Mouse (Mus musculus) Muller cell, postnatal 12 days (primary cell): ENCODE results near the gene Capzb.

Experiments
- DNase-seq: peaks from one replicate; pipeline ENCODE4 v3.0.0-alpha.2; 2015; ENCODE audit errors: inconsistent ontology term

Gene Capzb

DNA sequence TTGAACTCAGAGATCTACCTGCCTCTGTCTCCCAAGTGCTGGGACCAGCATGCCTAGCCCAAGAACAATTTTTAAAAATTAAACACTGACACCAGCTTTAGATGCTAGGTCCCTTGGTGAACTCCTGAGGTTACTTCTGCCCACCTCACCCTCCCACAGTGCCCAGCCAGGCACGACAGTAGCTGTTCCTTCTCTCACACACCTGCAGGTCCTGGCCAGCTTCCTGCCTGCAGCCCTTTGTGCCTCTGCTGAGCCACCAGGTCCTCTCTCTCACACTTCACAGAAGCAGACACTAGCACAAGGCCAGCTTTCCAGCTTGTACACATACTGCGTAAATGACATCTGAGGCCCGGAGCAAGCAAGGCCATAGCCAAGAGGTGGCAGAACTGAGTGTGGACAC is 112.8 kb downstream of the Capzb start:
- no peak for DNase-seq

DNA sequence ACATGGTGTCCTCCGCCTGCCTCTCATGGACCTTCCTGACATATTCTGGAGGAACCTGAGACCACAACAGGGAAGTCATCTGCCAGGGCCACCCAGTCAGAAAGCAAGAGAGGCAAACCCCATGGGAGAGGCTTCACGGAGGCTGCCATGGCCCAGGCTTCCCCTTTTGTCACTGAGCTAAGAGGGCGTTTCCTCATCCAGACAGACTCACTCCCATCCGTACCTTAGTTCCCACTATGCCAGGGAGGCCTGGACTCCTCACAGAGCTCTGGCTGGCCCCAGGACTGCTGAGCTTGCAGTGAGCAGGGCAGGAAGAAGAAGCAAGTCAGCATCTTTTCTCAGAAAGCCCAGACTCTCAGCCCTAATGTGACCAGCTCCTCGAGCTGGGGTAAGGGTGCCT is 115.2 kb downstream of the Capzb start:
- no peak for DNase-seq

DNA sequence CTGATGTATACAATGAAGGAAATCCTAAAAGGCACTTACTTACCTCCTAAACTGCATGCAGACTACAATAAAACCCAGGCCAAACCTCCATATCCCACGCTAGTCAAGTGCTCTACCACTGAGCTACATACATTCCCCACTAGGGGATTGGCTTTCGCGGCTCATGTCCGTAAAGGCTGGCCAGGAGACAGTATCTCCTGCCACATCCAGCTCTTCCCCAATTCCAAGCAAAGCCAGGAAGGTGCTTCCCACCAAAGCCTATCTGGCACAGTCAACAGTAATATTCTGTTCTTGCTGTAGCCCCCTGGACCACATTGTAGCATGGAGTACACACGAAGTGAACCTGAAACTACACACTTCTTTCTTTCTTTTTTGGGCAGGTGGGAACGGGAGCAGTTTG is 117.0 kb downstream of the Capzb start:
- no peak for DNase-seq

DNA sequence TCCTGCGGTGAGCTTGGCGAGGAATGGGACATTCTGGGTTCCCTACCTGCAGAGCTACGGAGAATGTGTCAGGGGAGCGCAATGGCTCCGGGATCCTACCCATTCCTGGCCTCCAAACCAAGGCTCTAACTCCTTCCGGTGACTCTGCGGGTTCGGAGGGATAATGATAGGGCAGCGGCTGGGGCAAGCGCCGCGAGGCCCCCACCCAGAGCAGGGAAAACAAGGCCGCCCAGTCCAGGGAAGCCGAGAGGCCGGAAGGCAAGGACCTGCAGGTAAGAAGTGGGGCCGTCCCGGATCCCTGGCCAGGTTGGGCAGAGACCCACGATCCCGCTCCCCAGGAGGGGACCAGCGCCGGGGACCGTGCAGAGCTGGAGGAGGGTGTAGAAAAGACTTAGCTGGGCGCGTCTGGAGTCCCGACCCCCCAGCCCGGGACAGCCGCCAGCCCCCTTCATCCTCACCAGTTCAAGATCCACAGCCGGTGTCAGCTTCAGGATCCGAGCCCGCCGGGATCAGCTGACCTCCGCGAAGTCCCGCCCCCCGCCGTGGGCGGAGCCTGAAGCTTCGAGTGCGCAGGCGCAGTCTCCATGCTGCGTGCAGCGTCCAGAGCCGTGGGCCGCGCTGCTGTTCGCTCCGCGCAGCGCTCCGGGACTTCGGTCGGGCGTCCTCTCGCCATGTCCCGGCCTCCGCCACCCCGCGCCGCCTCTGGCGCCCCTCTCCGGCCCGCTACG is 117.6 kb downstream of the Capzb start, which contains the start of the genes Pqlc2 and Akr7a5:
TSS of gene Pqlc2 (minus strand) at position 538 of the 728 bp plus-strand sequence.
TSS of gene Akr7a5 (plus strand) at position 574 of the 728 bp plus-strand sequence.
- peak; percentile 96 for DNase-seq

DNA sequence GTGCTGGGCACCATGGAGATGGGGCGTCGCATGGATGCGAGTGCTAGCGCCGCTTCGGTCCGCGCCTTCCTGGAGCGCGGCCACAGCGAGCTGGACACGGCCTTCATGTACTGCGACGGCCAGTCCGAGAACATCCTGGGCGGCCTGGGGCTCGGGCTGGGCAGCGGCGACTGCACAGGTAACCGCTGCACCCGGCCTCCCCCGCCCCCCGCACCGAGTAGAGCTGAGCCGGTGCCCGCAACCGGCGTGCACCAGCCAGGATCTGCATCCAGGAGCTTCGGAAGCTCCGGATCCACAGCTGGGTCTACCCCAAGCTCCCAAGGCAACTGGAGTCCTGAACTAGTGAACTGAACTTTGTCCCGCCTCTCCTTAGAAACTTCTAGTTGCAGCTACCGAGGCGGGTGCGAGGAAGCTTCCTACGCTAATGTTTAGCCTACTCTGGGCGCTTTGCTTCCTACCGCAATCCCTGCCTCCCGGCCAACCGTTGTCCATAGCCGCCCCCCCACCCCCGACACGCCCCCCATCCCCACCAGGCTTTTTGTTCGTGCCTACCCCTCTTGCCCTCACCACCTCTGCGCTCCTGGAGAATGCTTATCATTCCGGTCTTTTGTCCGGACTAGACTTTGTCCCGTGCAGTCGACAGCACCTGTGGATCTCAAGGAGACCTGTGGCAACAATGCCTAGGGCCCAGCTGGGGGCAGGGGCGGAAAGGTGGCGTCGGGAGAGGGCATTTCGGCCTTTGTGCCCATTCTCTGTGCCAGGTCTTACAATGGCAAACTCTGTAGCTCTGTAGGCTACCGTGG is 118.4 kb downstream of the Capzb start:
- no peak for DNase-seq

DNA sequence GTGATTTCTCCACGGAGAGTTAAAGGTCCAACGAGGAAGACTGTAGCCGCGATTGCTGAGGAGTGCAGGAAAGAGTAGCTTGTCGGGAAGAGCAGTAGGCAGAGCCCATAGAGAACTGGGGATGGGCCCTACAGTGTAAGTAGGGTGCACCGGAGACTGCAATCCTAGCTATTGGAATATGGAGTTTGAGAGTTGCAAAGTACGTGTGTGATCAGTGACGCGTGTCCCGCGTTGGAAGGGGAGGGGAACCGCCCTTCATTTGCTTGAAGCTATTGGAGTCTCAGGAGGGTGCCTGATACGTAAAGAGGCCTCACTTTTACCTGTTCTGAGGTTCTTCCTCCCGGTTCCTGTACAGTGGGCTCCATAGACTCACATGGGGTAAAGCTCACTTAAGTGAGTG is 119.0 kb downstream of the Capzb start:
- no peak for DNase-seq

DNA sequence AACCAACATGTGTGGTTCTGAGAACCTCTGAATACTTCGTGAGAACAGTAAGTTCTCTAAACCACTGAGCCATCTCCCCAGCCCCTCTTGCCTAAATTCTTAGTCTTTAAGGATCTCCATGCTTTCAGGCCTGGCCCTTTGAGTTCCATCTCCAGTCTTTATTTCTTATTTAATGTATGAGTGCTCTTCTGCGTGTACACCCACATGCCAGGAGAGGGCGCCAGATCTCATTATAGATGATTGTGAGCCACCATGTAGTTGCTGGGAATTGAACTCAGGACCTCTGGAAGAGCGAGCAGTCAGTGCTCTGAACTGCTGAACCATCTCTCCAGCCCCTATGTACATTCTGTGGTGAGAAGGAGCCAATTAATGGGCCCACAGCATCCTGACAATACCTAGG is 119.9 kb downstream of the Capzb start:
- DNase-seq = no peak

DNA sequence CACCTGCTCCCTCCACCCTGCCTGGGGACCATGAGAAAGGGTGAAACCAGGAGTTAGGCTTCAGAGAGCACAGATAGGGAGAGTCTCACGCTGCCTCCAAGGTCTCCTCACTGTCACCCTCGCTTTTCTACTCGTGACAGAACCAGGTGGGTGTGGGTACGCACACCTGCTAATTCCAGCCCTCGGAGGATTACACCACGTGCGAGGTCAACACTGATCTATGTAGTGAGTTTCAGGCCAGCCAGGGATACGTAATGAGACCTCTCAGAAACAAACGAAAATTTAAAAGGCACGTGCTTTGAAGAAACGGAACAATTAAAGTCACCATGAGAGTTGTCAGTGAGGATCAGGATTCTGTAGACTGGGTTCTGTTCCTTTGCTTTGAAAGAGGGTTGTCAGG is 125.8 kb downstream of the Capzb start:
- no peak for DNase-seq

DNA sequence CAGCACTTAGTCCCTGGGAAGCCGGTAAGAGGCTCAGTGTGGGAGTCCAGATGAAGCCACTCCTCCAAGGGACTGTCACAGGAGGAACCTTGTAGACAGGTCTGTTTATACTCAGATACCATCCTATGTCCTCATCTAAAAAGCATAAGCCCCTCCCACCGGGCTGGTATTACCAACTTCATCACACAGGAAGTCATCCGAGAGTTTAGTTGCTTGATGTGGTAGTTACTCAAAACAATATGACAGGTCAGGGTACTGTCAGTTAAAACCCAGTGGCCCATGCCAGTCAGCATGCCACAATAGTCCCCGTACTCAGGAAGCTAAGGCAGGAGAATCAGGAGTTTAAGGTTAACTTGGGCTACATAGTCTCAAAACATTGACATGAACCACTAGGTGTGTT is 127.0 kb downstream of the Capzb start:
- DNase-seq = no peak

DNA sequence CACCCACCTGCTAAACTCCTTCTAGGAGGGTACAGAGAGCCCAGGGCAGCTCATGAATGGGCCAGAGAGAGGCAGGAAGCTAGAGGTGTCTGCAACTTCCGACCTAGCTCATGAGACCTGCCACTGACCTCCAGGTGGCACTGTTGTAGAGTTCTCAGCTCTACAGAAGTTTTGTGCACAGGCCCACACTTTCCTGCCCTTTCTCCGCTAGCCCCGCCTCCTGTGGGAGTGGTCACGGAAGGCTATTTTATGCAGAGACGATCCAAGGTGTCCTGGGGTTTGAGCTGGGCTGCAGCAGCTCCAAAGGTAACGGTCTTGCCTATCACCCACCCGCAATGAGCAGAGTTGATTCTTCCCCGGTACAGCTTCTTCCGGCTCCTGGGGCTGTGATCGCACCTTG is 137.9 kb downstream of the Capzb start:
- DNase-seq = peak; percentile 80

DNA sequence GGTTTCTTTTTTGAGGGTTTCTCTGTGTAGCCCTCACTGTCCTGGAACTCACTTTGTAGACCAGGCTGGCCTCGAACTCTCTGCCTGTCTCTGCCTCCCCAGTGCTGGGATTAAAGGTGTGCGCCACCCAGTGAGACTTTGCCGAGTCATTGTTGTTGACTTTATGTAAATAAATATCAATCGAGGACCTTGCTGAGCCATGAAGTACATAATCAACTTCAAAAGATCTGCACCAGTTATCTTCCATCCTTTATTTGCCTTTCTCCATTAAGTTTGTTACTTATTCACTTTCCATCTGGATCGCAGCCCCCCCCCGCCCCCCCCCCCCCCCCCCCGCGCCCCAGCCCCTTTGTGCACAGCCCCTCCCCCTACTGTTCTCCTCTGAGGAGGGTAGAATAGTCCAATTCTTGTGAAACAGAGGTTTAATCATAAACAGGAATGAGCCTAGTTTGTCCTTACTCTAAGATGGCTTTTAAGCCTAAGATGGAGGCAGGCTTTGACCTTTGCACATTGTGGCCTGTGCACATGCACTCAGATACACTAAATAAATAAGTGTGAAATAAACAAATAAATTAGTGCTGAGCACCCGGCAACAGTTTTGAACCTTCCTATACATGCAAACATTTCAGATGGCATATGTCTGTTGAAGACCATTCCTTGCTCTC is 142.1 kb downstream of the Capzb start:
- DNase-seq = no peak

DNA sequence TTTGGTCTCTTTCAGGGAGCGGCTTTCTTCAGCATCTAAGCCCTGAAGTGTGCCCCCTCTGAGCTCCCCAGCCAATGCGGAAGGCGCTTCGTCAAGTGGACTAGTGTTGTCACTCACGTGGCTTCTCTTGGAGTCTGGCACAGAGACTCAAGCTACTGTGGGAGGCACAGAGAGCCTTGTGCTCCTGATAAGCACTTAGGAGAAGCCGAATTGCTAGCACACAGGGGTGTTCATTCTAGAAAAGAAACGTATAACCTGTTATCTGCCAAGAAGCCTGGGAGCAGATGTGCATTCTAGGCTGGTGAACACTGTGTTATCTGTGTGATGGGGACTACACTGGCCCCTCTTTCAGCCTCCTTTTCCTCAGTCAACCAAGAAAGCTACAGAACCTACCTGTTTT is 142.8 kb downstream of the Capzb start:
- DNase-seq = no peak

DNA sequence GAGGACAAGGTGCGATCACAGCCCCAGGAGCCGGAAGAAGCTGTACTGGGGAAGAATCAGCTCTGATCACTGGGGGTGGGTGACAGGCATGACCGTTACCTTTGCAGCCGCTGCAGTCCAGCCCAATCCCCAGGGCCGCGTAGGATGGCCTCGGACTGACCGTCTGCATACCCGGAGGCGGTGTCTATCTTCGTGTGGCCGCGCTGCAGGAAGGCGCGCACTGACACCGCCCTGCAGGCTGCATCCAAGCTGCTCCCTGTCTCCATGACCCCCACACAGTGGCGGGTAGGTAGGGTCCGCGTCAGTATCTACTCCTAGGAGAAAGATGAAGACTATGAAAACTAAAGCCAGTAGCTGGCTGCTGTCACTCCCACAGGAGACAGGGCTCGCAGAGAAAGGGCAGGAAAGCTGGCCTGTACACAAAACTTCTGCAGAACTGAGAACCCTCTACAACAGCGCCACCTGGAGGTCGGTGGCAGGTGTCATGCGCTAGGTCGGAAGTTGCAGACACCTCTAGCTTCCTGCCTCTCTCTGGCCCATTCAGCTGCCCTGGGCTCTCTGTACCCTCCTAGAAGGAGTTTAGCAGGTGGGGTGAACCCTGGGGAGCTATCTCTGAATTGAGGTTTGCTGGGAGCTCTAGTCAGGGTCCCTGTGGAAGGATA is 144.3 kb downstream of the Capzb start:
- DNase-seq = peak; percentile 81

DNA sequence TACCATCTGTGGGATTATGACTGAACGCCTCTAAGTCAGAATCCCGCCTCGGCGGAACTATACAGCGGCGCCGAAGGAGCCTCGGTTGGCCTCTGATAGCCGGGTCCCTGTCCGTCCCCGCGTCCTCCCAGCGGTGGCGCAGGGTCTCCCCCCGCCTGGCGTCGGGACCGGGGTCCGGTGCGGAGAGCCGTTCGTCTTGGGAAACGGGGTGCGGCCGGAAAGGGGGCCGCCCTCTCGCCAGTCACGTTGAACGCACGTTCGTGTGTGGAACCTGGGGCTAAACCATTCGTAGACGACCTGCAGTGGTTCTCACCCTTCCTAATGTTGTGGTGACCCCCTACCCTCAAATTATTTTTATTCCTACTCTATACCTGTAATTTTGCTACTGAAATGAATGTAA is 145.4 kb downstream of the Capzb start:
- no peak for DNase-seq

DNA sequence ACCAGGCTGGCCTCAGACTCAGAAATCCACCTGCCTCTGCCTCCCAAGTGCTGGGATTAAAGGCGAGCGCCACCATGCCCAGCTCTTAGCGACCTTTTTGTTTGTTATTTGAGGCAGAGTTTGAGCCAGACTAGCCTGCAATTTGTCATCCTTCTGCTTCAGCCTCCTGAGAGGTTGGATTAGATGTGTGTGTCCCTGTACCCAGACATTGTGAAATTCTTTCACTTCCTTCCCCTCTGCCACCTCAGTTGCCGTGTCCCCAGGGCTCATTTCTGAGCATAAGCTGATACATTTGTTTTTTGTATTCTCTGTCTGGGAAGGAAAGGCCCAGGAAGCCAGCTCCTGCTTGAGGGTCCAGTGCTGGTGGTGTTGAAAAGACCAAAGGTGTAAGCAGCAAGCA is 148.1 kb downstream of the Capzb start:
- DNase-seq = no peak
